Mouse (Mus musculus) monocyte, adult 2 months (primary cell): ENCODE data around the gene Gpr87.
A peak's percentile ranks its signal among the peaks of the same experiment; 100 is the strongest.

ENCODE experiments used
- DNase-seq, 2 experiments: peaks; one replicate each; pipeline ENCODE4 v3.0.0; 2022; ENCODE audit warnings: low spot score in 2 of 2, low read depth in 1 of 2

Gpr87 gene

DNA sequence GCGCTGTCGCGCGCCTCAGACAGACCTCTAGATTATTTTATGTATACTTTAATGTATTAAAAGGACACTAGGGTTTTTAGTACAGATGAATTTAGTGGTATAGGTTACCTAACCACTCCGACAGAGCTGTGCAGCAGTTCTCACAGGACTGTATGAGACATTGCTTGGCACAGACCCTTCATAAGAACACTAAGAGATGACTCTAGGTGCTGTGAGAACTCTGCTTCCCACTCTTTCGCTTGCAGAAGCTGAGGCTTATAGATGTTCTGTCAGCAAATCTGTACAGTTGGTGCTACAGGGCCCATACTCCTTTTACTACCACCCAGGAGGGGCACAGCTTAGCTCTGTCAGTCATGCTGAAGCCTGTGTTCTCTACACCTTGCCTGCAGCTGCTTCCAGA, 3.2 kb downstream of the Gpr87 start:
- no peak for DNase-seq

GRCm38 (mm10) chr3:59187336-59187735, 7.6 kb downstream of the Gpr87 start:
- DNase-seq, result no peak

- DNase-seq, result no peak
These were observed 9.2 kb downstream of the Gpr87 start for GRCm38 (mm10) chr3:59185662-59186061.

DNA sequence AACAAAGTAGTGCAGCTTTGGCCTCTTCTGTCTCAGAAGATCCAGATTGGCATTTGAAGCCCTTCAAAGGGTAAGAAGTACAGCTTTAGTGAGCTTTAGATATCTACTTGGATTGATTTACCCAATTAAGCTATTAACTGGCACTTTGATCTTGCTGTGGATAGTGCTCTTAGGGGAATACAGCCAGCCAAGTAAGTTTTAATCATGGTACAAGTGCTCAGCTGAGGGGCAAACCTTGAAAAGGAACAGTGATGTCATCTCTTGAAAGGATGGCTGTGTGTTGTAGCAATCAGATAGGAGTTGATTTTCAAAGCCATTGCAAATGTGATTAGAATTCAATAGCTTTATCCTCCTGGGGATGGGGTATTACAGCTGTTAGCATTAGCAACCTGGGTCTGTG, 12.8 kb downstream of the Gpr87 start:
- DNase-seq, result no peak

- no peak for DNase-seq
These were observed 13.8 kb downstream of the Gpr87 start for GRCm38 (mm10) chr3:59181134-59181533.

- DNase-seq, result no peak
These were observed 18.0 kb downstream of the Gpr87 start for GRCm38 (mm10) chr3:59176871-59177270.

- DNase-seq, result no peak
These were observed 19.7 kb downstream of the Gpr87 start for GRCm38 (mm10) chr3:59175234-59175633.

- no peak for DNase-seq
These were observed 20.3 kb downstream of the Gpr87 start for GRCm38 (mm10) chr3:59174426-59175154.

DNA sequence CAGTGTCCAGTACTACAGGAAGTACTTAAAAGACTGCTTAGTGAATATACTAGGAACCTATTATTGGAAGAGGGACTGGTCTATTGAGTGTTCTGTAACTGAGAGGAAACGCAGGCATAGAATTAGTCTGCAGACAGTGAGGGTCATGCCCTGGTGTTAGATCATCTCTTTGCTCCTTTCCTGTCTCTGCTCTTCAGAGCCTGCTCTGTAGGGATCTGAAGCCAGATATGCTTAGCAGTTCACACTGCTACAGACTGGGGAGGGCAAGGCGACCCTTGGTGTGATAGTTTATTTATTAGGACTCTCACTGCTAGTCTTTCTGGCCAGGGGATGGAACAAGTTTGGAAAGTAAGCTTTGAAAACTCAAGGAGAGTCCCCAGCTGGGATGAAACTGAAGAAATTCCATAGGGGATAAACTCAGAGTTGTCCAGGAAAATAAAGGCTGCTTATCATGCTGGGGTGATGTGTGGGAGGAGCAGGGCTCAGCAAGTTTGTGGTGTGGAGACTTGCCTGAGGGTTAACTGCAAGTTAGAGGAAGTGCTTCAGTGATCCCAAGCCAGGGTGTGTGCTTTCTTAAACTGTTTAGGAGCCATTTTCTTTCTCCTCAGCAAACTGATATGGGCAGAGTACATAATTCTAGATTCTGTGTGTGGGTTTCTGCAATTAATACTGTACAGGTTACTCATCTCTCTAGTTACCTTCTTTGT, 24.8 kb downstream of the Gpr87 start:
- no peak for DNase-seq

DNA sequence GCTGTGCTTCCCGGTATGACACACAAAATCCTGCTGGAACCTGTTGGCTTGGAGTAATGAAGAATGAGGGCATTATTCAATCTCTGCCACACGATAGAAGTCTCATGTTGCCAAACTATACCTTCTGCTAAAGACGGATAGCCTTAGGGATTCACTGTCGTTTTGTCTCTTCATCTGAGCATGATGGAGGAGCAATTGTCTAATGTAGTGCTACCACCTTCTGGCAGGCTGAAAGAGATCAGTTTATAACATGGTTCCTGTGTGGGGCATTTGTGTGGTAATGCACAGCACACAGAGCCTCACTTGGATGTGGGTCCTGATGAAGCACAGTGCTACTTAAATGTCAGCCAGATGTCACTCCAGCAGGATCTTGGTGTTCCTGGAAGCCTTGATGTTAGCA, 25.7 kb downstream of the Gpr87 start:
- DNase-seq, result no peak

DNA sequence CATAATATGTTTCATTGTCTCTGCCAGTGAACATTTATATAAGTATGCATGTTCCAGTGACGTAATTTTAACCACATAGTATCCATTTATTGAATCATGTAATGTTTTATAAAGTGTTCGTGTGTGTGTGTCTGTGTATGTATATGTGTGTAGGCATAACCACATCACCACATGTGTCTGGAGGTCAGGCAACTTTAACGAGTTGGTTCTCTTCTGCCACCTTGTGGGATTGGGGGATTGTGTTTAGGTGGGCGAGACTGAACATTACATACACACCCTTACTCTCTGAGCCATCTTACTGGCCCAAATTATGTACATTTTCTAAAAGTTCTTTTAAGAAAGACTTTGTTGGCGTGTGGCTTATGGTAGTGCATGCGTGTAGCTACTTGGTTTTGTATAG, 26.4 kb downstream of the Gpr87 start:
- no peak for DNase-seq

DNA sequence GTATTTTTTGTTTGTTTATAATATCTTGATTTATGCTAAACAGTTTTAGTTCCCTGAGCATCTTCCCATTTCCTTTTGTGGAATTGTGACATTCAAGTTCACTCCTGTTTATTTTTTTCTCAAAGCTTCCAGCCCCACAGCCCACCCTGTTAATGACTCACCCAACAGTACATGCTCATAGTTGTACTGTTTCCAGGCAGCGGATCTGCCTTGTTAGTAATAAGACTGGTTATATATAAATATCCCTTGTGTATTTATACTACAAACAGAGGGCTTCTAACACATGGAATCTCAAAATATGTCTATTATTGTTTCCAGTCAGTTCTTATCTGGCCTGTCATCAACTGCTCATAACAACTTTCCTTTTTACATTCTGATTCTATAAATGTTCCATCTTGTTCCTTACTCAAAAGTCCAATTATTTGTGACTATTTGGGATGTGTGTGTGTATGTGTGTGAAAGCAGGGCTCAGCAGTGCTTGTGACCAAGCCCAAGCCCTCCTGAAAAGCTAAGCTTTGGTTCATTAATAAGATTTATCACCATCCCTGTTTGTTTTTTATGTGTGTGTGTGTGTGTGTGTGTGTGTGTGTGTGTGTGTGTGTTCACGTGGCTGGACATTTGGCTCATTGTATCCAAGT, 27.4 kb downstream of the Gpr87 start:
- no peak for DNase-seq

- DNase-seq, result no peak
These were observed 34.4 kb downstream of the Gpr87 start for GRCm38 (mm10) chr3:59160465-59160864.

GRCm38 (mm10) chr3:59157048-59157447, 37.9 kb downstream of the Gpr87 start:
- no peak for DNase-seq

DNA sequence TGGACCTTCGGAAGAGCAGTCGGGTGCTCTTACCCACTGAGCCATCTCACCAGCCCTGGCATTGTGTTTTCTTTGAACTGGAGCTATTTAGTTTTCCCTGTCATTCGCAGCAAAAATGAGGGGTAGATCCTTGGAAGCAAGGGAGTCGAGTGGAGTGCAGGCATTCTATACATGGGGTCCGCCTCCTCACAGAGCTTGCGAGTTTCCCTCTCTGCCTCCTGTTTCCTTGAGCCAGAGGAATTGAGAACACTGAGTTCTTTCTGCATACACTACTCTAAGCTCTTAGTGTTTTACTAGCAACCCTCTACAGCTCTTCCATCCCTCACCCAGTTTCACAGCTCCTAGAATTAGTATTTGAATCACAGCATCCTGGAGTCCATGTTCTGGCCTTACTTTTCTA, 39.5 kb downstream of the Gpr87 start:
- DNase-seq, result no peak

- no peak for DNase-seq
These were observed 40.0 kb downstream of the Gpr87 start for GRCm38 (mm10) chr3:59154888-59155287.

- DNase-seq, result peak; percentile 27 to 37
These were observed 41.5 kb downstream of the Gpr87 start, which contains the start of gene P2ry14 for GRCm38 (mm10) chr3:59153424-59153823. TSS of gene P2ry14 (minus strand) at chr3:59153618.

GRCm38 (mm10) chr3:59150624-59151023, 44.3 kb downstream of the Gpr87 start:
- no peak for DNase-seq

GRCm38 (mm10) chr3:59149646-59150045, 45.3 kb downstream of the Gpr87 start:
- no peak for DNase-seq

GRCm38 (mm10) chr3:59145194-59145593, 49.7 kb downstream of the Gpr87 start:
- DNase-seq, result no peak

DNA sequence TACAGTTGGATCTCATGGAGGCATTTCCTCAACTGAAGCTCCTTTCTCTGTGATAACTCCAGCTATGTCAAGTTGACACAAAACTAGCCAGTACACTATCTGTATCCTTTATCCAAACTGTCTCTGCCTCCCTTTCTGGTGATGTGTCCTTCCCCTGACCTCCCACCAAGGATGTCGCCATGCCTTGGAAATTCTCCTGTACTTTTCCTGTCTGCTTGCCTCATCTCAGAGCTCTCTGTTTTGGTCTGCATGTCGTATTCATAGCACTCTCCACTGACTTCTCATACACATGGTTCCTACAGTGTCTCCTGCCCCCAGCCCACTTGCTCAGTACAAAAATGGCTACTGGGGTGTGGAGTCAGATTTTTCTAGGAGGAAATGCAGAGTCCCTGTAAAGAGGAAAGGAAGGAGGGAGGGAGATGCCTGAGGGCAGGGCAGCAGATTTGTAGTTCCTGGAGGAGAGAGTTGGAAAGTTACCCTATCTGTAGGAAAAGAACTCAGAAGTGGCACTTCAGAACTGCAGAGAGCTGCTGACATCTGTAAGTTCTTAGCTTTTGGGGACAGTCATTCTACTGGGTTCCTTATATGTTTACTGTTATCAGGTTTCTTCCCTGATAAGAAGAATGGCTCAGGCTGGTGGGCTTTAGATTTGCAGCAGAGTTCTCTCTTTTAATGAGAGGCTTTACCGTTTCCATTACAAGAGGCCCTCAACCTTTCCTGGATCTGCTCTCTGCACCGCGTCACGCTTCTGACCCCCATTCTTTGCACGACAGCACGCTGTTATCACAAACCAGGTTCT, 53.2 kb downstream of the Gpr87 start:
- no peak for DNase-seq
